Mouse (Mus musculus) G1E (cell line): Measurements from ENCODE around the gene Slc22a19. TPM values are rescaled to one million over a fixed set of nuclear protein-coding genes. Genes with fewer than 3 reads are reported as not detected.

Source experiments
- ATAC-seq: 2 replicates; pipeline ENCODE4 v1.8.0; 2016; ENCODE audit warnings: mild to moderate bottlenecking; ENCODE audit not compliant: insufficient number of reproducible peaks, poor library complexity, low FRiP score, severe bottlenecking; ENCODE audit errors: extremely low read depth
- DNase-seq: peaks from one replicate; pipeline ENCODE4 v3.0.0; 2012; ENCODE audit warnings: low spot score
- H3K27me3 ChIP-seq: 2 replicates; pipeline ENCODE4 v1.6.1; 2012; ENCODE audit warnings: mild to moderate bottlenecking, low read length, inconsistent platforms; ENCODE audit not compliant: insufficient read depth
- H3K36me3 ChIP-seq: replicated peaks from 2 replicates; pipeline ENCODE3; 2012; ENCODE audit warnings: mild to moderate bottlenecking, inconsistent platforms
- H3K4me1 ChIP-seq: 2 replicates; pipeline ENCODE4 v1.6.1; 2012; ENCODE audit warnings: low read depth, low read length, inconsistent platforms, mixed read lengths; ENCODE audit not compliant: insufficient read depth
- H3K4me3 ChIP-seq: 2 replicates; pipeline ENCODE4 v1.5.1; 2012; ENCODE audit warnings: low read depth, mild to moderate bottlenecking, inconsistent platforms, low read length, moderate library complexity, mixed read lengths
- H3K9me3 ChIP-seq: replicated peaks from 2 replicates; pipeline ENCODE4 v1.6.1; 2012; ENCODE audit warnings: inconsistent platforms
- CTCF ChIP-seq: IDR thresholded peaks from 2 replicates; pipeline ENCODE4 v1.5.1; 2012; ENCODE audit warnings: low read depth, low read length, inconsistent platforms, mixed read lengths
- GATA1 ChIP-seq: IDR thresholded peaks from 2 replicates; pipeline ENCODE4 v1.6.1; 2012; ENCODE audit warnings: borderline replicate concordance, low read length, inconsistent platforms, mixed read lengths
- GATA2 ChIP-seq: IDR thresholded peaks from 2 replicates; pipeline ENCODE4 v1.6.1; 2012; ENCODE audit warnings: low read depth, low read length, inconsistent platforms, borderline replicate concordance
- POLR2AphosphoS5 ChIP-seq: IDR thresholded peaks from 2 replicates; pipeline ENCODE4 v1.6.1; 2012; ENCODE audit warnings: low read depth, low read length, inconsistent platforms; ENCODE audit not compliant: insufficient replicate concordance
- TAL1 ChIP-seq: conservative IDR thresholded peaks from 2 replicates; pipeline ENCODE4 v1.6.1; 2012; ENCODE audit warnings: low read depth, low read length, inconsistent platforms, mixed read lengths
- polyA plus RNA-seq: library from polyadenylated mRNA; stranded (reverse); fragments of >175 nt; gene quantifications from 2 replicates; pipeline ENCODE4 v1.2.3, GENCODE M21; 2012
- total RNA-seq, 2 experiments: library from RNA; stranded (forward) in 1 of 2; stranded (reverse) in 1 of 2; fragments of 200-1000 nt in 1 of 2; fragments of >200 nt in 1 of 2; fragmentation: Nextera tagmentation in 1 of 2; gene quantifications; 2 replicates each; pipeline ENCODE4 v1.2.3; 2014 to 2017

The Slc22a19 gene
- total and polyA plus RNA-seq, 3 experiments = 0.16 TPM; not detected in 2

DNA sequence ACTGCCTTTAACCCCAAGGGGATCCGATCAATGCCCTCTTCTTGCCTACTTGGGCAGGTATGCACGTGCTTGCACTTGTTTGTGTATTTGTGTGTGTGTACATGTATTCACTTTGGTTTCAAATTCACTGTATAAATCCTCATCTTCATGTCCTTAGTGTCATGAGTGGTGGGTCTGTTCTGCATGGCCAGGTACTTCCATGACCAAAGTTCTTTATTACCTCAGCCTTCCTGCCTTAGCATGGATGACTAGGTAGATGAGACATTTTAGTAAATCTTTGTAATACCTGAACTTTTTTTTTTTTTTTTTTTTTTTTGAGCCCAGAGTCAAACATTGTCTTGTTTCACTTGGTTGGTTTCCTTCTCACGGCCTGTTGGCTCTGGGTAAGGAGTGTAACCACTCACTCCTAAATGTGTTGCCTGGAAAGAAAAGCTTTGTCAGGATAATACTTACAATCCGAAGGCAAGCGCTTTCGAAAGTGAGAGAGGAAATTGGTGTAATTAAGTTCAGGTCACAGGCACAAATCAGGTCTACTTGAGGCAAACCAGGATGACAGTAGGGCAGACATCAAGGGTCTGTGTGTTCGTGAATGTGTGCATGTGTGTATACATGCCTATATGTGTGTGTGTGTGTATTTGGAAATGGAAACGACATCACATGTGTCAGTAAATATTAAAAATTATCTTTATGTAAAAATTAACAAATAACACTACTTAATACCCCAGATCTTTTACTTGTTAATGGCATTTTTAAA is 62.0 kb downstream of the Slc22a19 start:
- no peak for DNase-seq
- Histone ChIP-seq H3K9me3 (no peaks in the 10 kb centered on the region), H3K4me3 (no peak overlapping the region), H3K4me1 (no peaks in the 10 kb centered on the region), H3K36me3 (no peaks in the 10 kb centered on the region), H3K27me3 (peaks cover 2% of the 10 kb centered on the region; the same call in 1 of the 2 replicates)
- TF ChIP-seq POLR2AphosphoS5 (no peak), CTCF (no peak), GATA1 (no peak), GATA2 (no peak), TAL1 (no peak)
- no peak for ATAC-seq

DNA sequence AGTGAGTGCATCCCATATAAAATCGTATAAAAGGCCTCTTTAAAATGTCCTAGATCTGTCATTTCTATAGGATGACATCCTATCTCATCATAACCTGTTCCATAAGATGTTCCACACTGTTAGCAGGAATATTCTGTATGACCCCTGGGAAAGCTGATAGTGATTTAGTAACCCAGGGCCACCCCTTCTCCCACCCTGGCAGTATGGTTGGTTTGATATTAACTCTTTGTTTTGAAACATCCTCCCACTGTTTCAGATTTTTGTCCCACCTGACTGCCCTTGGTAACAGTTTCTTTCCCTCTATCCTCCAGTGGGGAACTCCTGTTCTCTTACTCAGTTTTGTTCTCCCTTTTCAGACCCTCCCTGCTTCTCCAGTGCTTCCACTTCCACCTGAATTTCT is 77.3 kb downstream of the Slc22a19 start:
- Histone ChIP-seq H3K4me3 (no peak overlapping the region), H3K9me3 (no peaks in the 10 kb centered on the region), H3K4me1 (no peaks in the 10 kb centered on the region), H3K27me3 (no peaks in the 10 kb centered on the region; the same call in 1 of the 2 replicates), H3K36me3 (no peaks in the 10 kb centered on the region)
- TF ChIP-seq TAL1 (no peak), GATA1 (no peak), GATA2 (no peak), POLR2AphosphoS5 (no peak), CTCF (no peak)
- no peak for ATAC-seq
- no peak for DNase-seq

GRCm38 (mm10) chr19:7633021-7633420 is 78.1 kb downstream of the Slc22a19 start:
- H3K9me3 ChIP-seq = no peaks in the 10 kb centered on the region
- no peak overlapping the region for H3K4me3 ChIP-seq
- ATAC-seq (no peak), DNase-seq (no peak)
- TF ChIP-seq POLR2AphosphoS5 = no peak
- no peak for TF ChIP-seq CTCF
- TF ChIP-seq GATA1 = no peak
- no peak for TF ChIP-seq GATA2
- no peak for TF ChIP-seq TAL1
- H3K27me3 ChIP-seq = no peaks in the 10 kb centered on the region; the same call in 1 of the 2 replicates
- no peaks in the 10 kb centered on the region for H3K4me1 ChIP-seq
- no peaks in the 10 kb centered on the region for H3K36me3 ChIP-seq

Other genes starting within 250 kb of the Slc22a19 start
- gene Rtn3, start 228.0 kb downstream of the Slc22a19 start, total RNA-seq (2014; fragmentation: Nextera tagmentation) = 189 and 203 TPM in 2 replicates
- 50.5 and 62.7 TPM in 2 replicates for gene Rtn3, start 228.0 kb downstream of the Slc22a19 start, total RNA-seq (2017)
- 27.2 and 33.2 TPM in 2 replicates for gene Rtn3, start 228.0 kb downstream of the Slc22a19 start, polyA plus RNA-seq
- gene Atl3, start 217.3 kb downstream of the Slc22a19 start, total RNA-seq (2014; fragmentation: Nextera tagmentation) = 74.2 and 76.4 TPM in 2 replicates
- 58.2 and 64.6 TPM in 2 replicates for gene Atl3, start 217.3 kb downstream of the Slc22a19 start, total RNA-seq (2017)
- gene Atl3, start 217.3 kb downstream of the Slc22a19 start, polyA plus RNA-seq = 7.4 and 10.5 TPM in 2 replicates
- gene Pla2g16, start 153.9 kb downstream of the Slc22a19 start, total RNA-seq (2014; fragmentation: Nextera tagmentation) = 0.75 TPM in 1 of 2 replicates, not detected in the other
- 0.06 and 0.22 TPM in 2 replicates for gene Pla2g16, start 153.9 kb downstream of the Slc22a19 start, total RNA-seq (2017)
- not detected in 2 replicates for gene Pla2g16, start 153.9 kb downstream of the Slc22a19 start, polyA plus RNA-seq
- not detected in 2 replicates for gene Lgals12, start 104.1 kb downstream of the Slc22a19 start, total RNA-seq (2014; fragmentation: Nextera tagmentation)
- not detected in 2 replicates for gene Lgals12, start 104.1 kb downstream of the Slc22a19 start, total RNA-seq (2017)
- gene Lgals12, start 104.1 kb downstream of the Slc22a19 start, polyA plus RNA-seq = not detected in 2 replicates
- gene Hrasls5, start 98.8 kb downstream of the Slc22a19 start, total RNA-seq (2014; fragmentation: Nextera tagmentation) = not detected in 2 replicates
- not detected in 2 replicates for gene Hrasls5, start 98.8 kb downstream of the Slc22a19 start, total RNA-seq (2017)
- gene Hrasls5, start 98.8 kb downstream of the Slc22a19 start, polyA plus RNA-seq = not detected in 2 replicates
- gene Slc22a26, start 91.4 kb upstream of the Slc22a19 start, total RNA-seq (2014; fragmentation: Nextera tagmentation) = not detected in 2 replicates
- 0.05 TPM in 1 of 2 replicates, not detected in the other for gene Slc22a26, start 91.4 kb upstream of the Slc22a19 start, total RNA-seq (2017)
- gene Slc22a26, start 91.4 kb upstream of the Slc22a19 start, polyA plus RNA-seq = not detected in 2 replicates